Mouse (Mus musculus): ENCODE results near the gene Snrnp48.

Gene Snrnp48

DNA sequence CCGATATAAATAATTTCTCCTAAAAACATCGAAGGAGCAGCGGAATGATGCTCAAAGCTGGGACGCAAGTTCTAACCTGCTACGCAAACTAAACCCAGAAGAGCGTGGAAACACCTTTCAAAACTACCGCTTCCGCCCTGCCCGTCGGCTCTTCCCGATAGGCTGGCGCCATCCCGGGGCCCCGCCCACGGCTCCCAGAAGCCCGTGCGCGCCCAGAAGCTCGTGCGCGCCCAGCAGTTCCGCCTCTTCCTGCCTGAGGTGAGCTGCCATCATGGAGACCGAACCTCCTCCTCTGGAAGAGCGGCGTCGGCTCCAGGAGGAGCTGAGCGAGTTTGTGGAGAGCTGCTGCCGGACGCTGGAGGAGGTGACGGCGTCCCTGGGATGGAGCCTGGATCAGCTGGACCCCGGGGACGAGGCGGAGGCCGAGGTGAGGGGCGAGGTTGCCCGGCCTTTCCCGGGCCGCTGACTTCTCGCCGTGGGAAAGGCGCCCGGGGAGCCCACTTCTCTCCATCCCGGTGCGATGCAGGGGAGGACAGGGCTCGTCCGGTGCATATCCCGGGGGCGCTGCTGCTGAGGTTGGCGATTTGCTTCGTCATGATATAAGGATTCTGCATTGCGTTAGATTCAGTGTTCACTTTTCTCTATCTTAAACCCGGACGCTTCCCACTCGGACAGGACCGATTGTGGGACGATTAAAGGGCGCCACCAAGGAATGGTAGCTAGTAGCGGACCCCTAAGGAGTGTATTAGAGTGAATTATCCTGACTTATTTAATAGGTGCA, at the start of gene Snrnp48:
Gene Snrnp48 (plus strand): TSS at position 237 of the 781 bp plus-strand sequence.
- peak; percentile 88 to 94 for DNase-seq

DNA sequence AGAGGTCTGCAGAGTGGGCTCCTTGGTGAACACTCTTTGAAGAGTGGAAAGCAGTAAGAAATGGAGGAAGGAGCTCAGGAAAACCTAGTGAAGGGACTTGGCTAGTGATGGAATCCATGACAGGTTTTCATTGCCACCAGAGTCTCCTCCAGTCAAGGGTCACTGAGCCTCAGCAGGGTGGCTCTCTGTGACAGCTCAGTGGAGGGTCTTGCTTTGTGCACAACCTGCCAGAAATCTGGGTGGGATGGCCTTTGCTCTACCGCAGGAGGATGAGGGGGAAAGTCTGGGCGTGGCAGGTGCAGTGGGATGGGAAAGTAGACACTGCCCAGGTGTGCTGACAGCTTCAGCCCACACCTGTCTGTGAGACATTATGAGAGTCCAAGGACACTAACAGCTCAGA, 49.2 kb upstream of the Snrnp48 start:
- DNase-seq = no peak

DNA sequence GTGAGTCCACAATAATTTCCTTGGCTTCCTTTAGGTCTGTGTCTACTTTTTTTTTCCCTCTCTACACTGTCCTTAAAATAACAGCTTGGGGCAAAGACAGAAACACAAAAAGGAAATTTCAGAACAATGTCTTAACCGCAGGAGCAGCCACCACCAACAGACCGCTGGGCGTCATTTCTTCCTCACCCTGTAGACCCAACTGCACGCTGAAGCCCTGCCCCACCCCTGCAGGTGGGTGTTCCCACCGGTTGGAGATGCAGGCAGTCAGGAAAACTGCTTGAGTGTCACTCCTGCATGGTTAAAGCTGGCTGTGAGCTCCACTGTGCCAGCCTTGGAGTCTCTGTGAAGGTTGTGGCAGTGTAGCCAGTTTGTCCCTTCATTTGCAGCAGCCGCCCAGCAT, 47.1 kb upstream of the Snrnp48 start:
- no peak for DNase-seq

- DNase-seq = no peak
These were observed 42.7 kb upstream of the Snrnp48 start for GRCm38 (mm10) chr13:38162002-38162401.

- peak; percentile 26 to 47 for DNase-seq
These were observed 42.1 kb upstream of the Snrnp48 start for GRCm38 (mm10) chr13:38162668-38163067.

DNA sequence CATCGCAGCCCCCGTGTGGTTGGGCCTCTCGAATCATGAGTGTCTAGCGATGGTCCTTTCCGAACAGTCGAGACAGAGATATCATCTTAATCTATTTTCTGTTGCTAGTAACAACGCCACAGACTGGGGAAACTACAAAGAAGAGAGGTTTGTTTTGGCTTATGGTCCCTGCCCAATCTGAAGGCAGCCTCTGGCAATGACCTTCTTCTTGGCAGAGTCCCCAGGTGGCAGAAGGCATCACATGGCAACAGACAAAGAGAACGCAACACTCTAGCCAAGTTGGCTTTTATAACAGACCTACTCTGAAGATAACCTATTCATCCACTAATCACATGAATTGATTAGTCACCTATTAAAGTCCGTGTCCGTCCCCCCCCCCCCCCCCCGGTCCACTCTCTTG, 39.8 kb upstream of the Snrnp48 start:
- no peak for DNase-seq

GRCm38 (mm10) chr13:38167056-38167455, 37.7 kb upstream of the Snrnp48 start:
- no peak for DNase-seq

- peak; percentile 56 to 67 for DNase-seq
These were observed 34.0 kb upstream of the Snrnp48 start for GRCm38 (mm10) chr13:38170707-38171144.

DNA sequence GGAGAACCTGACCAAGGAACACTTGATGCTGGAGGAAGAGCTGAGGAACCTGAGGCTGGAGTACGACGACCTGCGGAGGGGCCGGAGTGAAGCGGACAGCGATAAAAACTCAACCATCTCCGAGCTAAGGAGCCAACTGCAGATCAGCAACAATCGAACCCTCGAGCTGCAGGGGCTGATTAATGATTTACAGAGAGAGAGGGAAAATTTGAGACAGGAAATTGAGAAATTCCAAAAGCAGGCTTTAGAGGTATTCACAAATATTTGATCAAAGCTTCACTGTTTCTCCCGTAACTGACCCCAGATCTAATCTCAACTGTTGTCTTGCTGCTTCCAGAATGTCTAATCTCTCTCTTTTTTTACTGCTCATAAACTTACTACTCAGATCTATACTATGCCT, 11.3 kb upstream of the Snrnp48 start:
- no peak for DNase-seq

- no peak for DNase-seq
These were observed 3.3 kb upstream of the Snrnp48 start for GRCm38 (mm10) chr13:38201413-38201812.

- no peak for DNase-seq
These were observed 567 bp upstream of the Snrnp48 start for GRCm38 (mm10) chr13:38204171-38204570.

- no peak for DNase-seq
These were observed 6.4 kb downstream of the Snrnp48 start for GRCm38 (mm10) chr13:38211122-38211521.

DNA sequence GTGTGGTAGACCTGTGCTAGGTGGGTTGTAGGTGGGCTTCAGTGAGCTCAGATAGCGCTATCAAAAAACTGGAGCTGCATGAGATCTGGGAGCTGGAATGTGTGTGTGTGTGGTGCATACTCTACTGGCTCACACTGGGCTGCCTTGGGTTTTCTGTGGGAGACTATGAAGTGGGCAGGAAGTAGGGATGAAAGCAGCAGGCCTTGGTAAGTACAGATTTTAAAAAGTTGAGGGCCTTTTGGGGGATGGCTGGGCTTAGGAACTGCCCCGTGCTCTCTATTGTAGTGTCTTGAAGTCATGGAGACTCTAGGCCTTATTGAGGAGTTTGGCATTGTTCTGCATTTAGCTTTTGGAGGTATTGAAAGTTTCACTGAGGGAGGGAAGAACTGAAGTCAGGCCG, 13.9 kb downstream of the Snrnp48 start:
- DNase-seq = no peak

DNA sequence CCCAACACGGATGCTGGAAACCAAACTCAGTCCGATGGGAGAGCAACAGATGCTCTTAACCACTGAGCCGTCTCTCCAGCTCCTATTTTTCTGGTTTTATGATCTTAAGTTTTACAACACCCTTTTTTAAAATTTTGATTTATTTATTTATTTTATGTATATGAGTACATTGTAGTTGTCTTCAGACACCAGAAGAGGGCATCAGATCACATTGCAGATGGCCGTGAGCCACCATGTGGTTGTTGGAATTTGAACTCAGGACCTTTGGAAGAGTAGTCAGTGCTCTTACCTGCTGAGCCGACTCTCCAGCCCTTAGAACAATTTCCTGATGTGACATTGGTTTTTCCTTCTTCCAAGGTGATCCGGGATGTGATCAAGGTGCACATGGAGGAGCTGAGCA, 15.6 kb downstream of the Snrnp48 start:
- DNase-seq = no peak

- DNase-seq = no peak
These were observed 25.6 kb downstream of the Snrnp48 start for GRCm38 (mm10) chr13:38230177-38230821.

DNA sequence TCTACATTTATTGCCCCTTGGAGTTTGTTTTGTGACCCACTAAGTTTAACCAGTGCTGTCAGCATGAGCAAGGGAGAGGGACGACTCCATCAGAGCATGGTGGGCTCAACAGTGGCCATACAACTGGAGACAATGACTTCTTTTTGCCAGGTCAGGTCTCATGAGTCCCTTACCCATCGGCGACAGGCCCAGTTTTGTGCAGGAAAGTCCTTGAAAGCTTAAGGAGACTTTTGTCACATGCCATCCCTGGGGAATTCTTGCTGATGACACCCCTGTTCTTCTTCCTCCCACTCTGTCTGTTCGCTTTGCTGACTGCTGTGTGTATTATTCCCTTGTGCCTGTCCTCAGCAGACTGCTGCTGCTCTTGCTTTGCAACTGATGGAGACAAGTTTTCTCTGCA, 27.7 kb downstream of the Snrnp48 start:
- no peak for DNase-seq

GRCm38 (mm10) chr13:38232856-38233625, 28.3 kb downstream of the Snrnp48 start:
- DNase-seq = no peak

DNA sequence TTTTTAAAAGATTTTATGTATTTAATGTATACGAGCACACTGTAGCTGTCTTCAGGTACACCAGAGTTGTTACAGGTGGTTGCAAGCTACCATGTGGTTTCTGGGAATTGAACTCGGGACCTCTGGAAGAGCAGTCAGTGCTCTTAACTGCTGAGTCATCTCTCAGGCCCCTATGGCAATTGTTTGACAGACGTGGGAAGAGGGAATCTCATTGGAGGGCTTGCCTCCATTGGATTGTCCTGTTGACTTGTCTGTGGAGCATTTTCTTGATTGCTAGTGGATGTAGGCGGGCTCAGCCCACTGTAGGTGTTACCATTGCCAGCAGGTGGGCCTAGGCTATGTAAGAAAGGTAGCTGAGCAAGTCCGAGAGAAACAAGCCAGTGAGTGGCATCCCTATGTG, 29.9 kb downstream of the Snrnp48 start:
- no peak for DNase-seq

- DNase-seq = peak in 1 of 2 experiments; percentile 18
These were observed 30.6 kb downstream of the Snrnp48 start for GRCm38 (mm10) chr13:38235370-38235769.

DNA sequence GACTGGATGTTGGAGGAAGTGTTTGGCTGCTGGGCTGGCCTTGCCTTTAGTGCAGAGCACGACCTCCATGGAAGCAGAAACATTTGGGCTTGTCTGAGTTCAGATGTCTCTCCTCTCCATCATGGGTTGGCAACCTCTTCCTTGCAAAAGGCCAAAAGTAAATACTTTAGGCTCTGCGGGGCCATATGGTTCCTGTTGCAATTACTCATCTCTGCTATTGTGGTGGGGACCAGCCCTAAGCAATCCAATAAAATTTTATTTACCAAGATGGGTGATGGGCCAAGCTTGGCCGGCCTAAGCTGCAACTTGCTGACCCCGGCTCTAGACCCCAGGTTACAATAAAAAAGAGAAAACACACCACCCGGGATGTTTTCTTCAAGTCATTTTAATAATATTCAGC, 43.4 kb downstream of the Snrnp48 start:
- DNase-seq = no peak

- DNase-seq = no peak
These were observed 46.5 kb downstream of the Snrnp48 start for GRCm38 (mm10) chr13:38251226-38251625.

DNA sequence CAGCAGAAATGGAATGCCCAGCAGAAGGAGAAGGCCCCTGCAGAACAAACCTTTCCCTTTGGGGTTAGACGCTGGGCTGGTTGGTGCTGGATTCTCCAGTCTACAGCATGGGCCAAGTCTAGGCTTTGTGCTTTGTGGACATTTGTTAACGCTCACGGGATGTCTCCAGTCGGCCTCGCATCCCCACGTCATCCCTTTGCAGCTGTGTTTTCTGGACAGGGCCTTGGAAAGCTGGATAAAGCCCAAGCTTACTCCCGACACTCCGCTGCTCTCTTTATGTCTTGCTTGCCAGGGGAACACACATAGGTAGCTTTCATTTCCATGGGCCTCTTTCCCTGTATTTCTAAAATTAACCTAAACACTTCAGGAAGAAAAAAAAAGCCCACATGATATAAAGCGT, 49.0 kb downstream of the Snrnp48 start:
- no peak for DNase-seq

DNA sequence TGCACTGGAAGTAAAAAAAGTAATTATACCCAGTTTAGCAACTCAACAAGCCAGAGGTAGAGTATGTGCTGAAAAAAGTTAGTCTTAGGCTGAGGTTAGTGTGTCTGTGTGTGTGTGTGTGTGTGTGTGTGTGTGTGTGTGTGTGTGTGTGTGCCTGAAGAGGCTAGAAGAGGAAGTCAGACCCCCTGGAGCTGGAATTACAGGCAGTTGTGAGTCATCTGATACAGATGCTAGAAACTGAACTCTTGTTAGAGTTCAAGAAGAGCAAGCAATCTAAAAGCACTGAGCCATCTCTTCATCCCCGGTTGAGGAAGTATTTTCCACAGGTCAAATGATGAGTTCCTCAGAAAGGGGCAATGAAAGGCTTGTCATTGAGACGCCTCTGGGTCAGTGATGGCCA, 54.2 kb downstream of the Snrnp48 start:
- no peak for DNase-seq

Data from kidney, postnatal 25 days (tissue).